Mouse (Mus musculus) heart, adult 2 months (tissue): Measurements from ENCODE around the gene Olfr1311.

Experiments used
- CTCF ChIP-seq: fragments of 200-600 bp; IDR thresholded peaks from 2 replicates; pipeline ENCODE4 v1.8.1; 2022; ENCODE audit warnings: antibody characterized with exemption, mild to moderate bottlenecking, moderate library complexity
- EP300 ChIP-seq: fragments of 200-500 bp; IDR thresholded peaks from 2 replicates; pipeline ENCODE4 v1.6.1; 2011; ENCODE audit warnings: low read depth, low read length, control low read depth; ENCODE audit not compliant: insufficient read depth
- POLR2A ChIP-seq: fragments of 200-500 bp; IDR thresholded peaks from 2 replicates; pipeline ENCODE4 v1.6.1; 2011; ENCODE audit warnings: mild to moderate bottlenecking, low read depth, low read length, control low read depth; ENCODE audit not compliant: insufficient read depth

- TF ChIP-seq POLR2A = no peak
- TF ChIP-seq CTCF = no peak
- no peak for TF ChIP-seq EP300
Observed at GRCm38 (mm10) chr2:111990181-111990580, 34.0 kb downstream of the Olfr1311 start, which contains the start of gene Olfr1309.
